Mouse (Mus musculus) spleen, adult 2 months (tissue): ENCODE results near the gene Map4k4. TPM values are rescaled to one million over a fixed set of nuclear protein-coding genes. Genes with fewer than 3 reads are reported as not detected.

Experiments used
- DNase-seq, 2 experiments: peaks; one replicate each; pipeline versions ENCODE4 v3.0.0 to v3.0.0-alpha.2; 2012 to 2021; ENCODE audit warnings: low spot score in 2 of 2, low read depth in 1 of 2
- H3K27ac ChIP-seq: fragments of 200-500 bp; 2 replicates; pipeline ENCODE4 v1.5.1; 2012; ENCODE audit warnings: low read length, inconsistent platforms; ENCODE audit not compliant: insufficient read depth
- H3K27me3 ChIP-seq: fragments of 200-500 bp; 2 replicates; pipeline ENCODE4 v1.6.1; 2012; ENCODE audit warnings: mild to moderate bottlenecking, moderate library complexity, low read length, inconsistent platforms; ENCODE audit not compliant: control insufficient read depth, insufficient read depth
- H3K36me3 ChIP-seq: fragments of 200-500 bp; 2 replicates; pipeline ENCODE4 v1.6.1; 2012; ENCODE audit warnings: mild to moderate bottlenecking, low read length, inconsistent platforms; ENCODE audit not compliant: control insufficient read depth, insufficient read depth
- H3K4me1 ChIP-seq: fragments of 200-500 bp; 2 replicates; pipeline ENCODE4 v1.6.1; 2011; ENCODE audit warnings: inconsistent platforms; ENCODE audit not compliant: control insufficient read depth, insufficient read depth, insufficient read length
- H3K4me3 ChIP-seq: fragments of 200-500 bp; 2 replicates; pipeline ENCODE4 v1.5.1; 2011; ENCODE audit warnings: mild to moderate bottlenecking, inconsistent platforms; ENCODE audit not compliant: insufficient read depth, insufficient read length; ENCODE audit errors: extremely low read depth
- CTCF ChIP-seq: fragments of 200-500 bp; IDR thresholded peaks from 2 replicates; pipeline ENCODE4 v1.5.1; 2011; ENCODE audit warnings: mild to moderate bottlenecking, inconsistent platforms; ENCODE audit not compliant: insufficient read depth, insufficient read length, insufficient replicate concordance; ENCODE audit errors: extremely low read depth
- POLR2A ChIP-seq: fragments of 200-500 bp; IDR thresholded peaks from 2 replicates; pipeline ENCODE4 v1.6.1; 2011; ENCODE audit warnings: low read depth, low read length, inconsistent platforms
- WGBS: fragments of 180-500 bp; shearing (Covaris S2); methylation state at CpG from one replicate; pipeline ENCODE4 v1.1.7; 2018; 5-methylcytosine and 5-hydroxymethylcytosine counted together
- polyA plus RNA-seq: library from polyadenylated mRNA; depleted of rRNA; stranded (reverse); fragments of >200 nt; gene quantifications from 2 replicates; pipeline ENCODE4 v1.2.3, GENCODE M21; 2012

The Map4k4 gene
- polyA plus RNA-seq, 1 experiment, result 54.3 TPM

DNA sequence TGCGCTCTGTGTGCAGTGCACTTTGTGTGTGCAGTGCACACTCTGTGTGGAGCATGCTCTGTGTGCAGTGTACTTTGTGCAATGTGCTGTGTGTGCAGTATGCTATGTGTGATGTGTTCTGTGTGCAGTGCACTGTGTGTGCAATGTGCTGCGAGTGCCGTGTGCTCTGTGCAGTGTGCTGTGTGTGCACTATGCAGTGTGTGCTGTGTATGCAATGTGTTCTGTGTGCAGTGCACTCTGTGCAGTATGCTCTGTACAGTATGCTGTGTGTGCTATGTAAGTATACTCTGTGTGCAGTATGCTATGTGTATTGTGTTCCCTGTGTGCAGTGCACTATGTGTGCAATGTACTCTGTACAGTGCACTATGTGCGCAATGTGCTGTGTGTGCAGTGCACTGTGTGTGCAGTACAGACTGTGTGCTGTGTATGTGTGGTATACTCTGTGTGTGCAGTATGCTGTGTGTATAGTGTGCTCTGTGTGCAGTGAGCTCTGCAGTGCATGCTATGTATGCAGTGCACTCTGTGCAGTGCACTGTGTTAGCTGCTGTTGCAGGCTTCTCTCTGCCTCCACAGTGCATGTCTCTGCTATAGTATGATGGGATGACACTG lies 105.4 kb downstream of the Map4k4 start:
- Histone ChIP-seq H3K36me3 (peaks cover 37% of the 10 kb centered on the region), H3K27me3 (no peaks in the 10 kb centered on the region), H3K4me3 (no peak overlapping the region), H3K27ac (no peak overlapping the region), H3K4me1 (no peaks in the 10 kb centered on the region)
- WGBS, result 96% methylated on average over 4 of the region's 4 CpGs
- DNase-seq, result no peak
- TF ChIP-seq POLR2A (no peak), CTCF (no peak)

DNA sequence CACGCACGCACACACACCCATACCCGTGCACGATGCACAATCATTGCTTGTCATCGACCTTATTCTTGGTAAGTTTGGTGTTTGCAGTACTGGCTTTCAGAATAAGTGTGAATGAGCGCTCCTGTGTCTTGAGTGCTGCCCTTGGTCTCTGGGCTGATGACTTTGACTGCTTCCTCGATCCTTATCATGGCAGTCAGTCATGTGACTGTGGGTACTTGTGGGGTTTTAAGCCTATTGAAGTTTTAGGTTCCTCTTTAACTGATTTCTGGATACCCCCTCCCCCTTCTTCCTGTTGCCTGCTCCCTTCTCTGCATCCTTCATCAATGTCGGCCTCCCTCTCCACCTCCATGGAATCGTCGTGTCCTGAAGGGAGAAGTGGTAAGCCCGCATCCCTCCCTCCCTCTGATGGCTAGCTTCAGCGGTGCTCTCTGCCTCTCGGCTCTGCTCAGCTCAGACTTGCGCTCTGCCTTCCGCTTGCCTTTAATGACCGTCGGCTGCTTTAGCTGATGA lies 107.3 kb downstream of the Map4k4 start:
- WGBS, result 65% methylated on average over 17 of the region's 17 CpGs
- no peak for DNase-seq
- Histone ChIP-seq H3K4me3 (no peak overlapping the region), H3K36me3 (peaks cover 47% of the 10 kb centered on the region), H3K27ac (no peak overlapping the region), H3K4me1 (no peaks in the 10 kb centered on the region), H3K27me3 (no peaks in the 10 kb centered on the region)
- TF ChIP-seq POLR2A, result no peak
- TF ChIP-seq CTCF, result no peak

- peaks cover 50% of the 10 kb centered on the region for H3K36me3 ChIP-seq
These were observed 112.0 kb downstream of the Map4k4 start for GRCm38 (mm10) chr1:40012696-40013095.

DNA sequence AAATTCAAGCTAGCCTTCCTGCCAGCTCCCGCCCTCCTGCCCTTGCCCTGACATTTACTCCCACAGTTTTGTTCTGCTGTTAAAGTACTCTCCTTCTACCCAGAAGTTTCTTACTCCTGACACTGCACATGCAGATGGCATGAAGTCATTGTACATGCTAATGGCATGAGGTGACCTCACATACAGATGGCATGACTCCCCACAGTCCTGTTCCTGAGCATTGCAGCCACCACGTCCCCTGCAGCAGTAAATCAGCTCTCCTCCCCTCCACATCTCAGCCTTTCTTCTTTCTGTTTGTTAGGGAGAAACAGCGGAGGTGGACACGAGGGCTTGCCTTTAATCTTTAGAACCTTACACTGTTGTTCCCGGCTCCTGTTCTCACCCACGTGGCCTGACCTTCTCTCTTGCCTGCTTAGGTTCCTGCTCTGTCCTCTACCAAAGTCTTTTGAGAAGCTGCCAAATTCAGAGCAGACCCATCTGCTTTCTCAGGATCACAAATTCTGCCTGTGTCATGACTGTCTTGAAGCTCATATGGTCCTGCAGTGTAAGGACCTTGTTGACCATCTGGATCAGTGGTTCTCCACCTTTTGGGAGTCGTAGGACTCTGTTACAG lies 114.5 kb downstream of the Map4k4 start:
- peaks cover 46% of the 10 kb centered on the region for H3K36me3 ChIP-seq
- no peaks in the 10 kb centered on the region for H3K27me3 ChIP-seq
- 90% methylated on average over 7 of the region's 7 CpGs for WGBS

More at GRCm38 (mm10) chr1:40012696-40013095, 112.0 kb downstream of the Map4k4 start:
- 91% methylated on average over 8 of the region's 8 CpGs for WGBS
- H3K4me1 ChIP-seq, result no peaks in the 10 kb centered on the region
- TF ChIP-seq POLR2A, result no peak
- no peak for TF ChIP-seq CTCF
- no peak for DNase-seq
- no peak overlapping the region for H3K4me3 ChIP-seq
- no peak overlapping the region for H3K27ac ChIP-seq
- H3K27me3 ChIP-seq, result no peaks in the 10 kb centered on the region

GRCm38 (mm10) chr1:40021617-40022016 lies 120.9 kb downstream of the Map4k4 start:
- TF ChIP-seq CTCF, result no peak
- no peak for TF ChIP-seq POLR2A
- Histone ChIP-seq H3K27me3 (no peaks in the 10 kb centered on the region), H3K4me1 (peaks cover 5% of the 10 kb centered on the region; the same call in 1 of the 2 replicates), H3K27ac (no peak overlapping the region), H3K36me3 (peaks cover 32% of the 10 kb centered on the region), H3K4me3 (no peak overlapping the region)
- 96% methylated on average over 4 of the region's 4 CpGs for WGBS
- no peak for DNase-seq

More for the DNA sequence above, 114.5 kb downstream of the Map4k4 start:
- TF ChIP-seq CTCF (no peak), POLR2A (no peak)
- Histone ChIP-seq H3K4me1 (no peaks in the 10 kb centered on the region), H3K27ac (no peak overlapping the region), H3K4me3 (no peak overlapping the region)
- no peak for DNase-seq

- peaks cover 13% of the 10 kb centered on the region; the same call in 1 of the 2 replicates for H3K4me1 ChIP-seq
- H3K4me3 ChIP-seq, result no peak overlapping the region
- peaks cover 26% of the 10 kb centered on the region for H3K36me3 ChIP-seq
- DNase-seq, result peak in 1 of 2 experiments; percentile 12
- TF ChIP-seq CTCF (no peak), POLR2A (no peak)
- H3K27me3 ChIP-seq, result no peaks in the 10 kb centered on the region
- peak overlapping the region; percentile 13; the same call in 1 of the 2 replicates for H3K27ac ChIP-seq
- 72% methylated on average over 9 of the region's 9 CpGs for WGBS
These were observed 121.9 kb downstream of the Map4k4 start for GRCm38 (mm10) chr1:40022472-40023135.

DNA sequence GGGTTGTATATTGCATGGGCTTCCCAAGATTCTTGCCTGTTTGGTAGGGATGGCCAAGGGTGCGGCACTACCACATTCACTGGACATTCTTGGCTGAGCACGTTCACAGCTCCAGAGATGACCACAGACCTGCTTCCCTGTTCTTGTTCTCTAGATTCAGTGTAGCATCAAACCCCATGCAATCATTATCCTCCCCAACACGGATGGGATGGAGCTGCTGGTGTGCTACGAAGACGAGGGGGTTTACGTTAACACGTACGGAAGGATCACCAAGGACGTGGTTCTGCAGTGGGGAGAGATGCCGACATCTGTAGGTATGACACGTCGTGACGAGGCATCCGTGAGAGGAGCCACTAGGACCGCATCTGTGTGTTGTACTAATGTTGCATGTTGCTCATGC lies 122.5 kb downstream of the Map4k4 start:
- no peak for TF ChIP-seq POLR2A
- no peak for TF ChIP-seq CTCF
- whole genome bisulfite sequencing, result 92% methylated on average over 15 of the region's 15 CpGs
- H3K36me3 ChIP-seq, result peaks cover 26% of the 10 kb centered on the region

More for the DNA sequence above, 122.5 kb downstream of the Map4k4 start:
- DNase-seq, result no peak
- H3K4me3 ChIP-seq, result no peak overlapping the region
- H3K4me1 ChIP-seq, result peaks cover 13% of the 10 kb centered on the region; the same call in 1 of the 2 replicates
- no peak overlapping the region for H3K27ac ChIP-seq
- no peaks in the 10 kb centered on the region for H3K27me3 ChIP-seq
